Mouse (Mus musculus) C2C12 (cell line): Measurements from ENCODE around the gene Onecut3.

ENCODE experiments used
- CEBPB ChIP-seq: IDR thresholded peaks from one replicate; pipeline ENCODE4 v1.6.1; 2011; ENCODE audit warnings: low read depth, mild to moderate bottlenecking, control low read depth, moderate library complexity
- CTCF ChIP-seq: IDR thresholded peaks from one replicate; pipeline ENCODE4 v1.5.1; 2011; ENCODE audit not compliant: control insufficient read depth, insufficient read depth, insufficient read length
- FOSL1 ChIP-seq: IDR thresholded peaks from one replicate; pipeline ENCODE4 v1.8.0; 2011; ENCODE audit warnings: mild to moderate bottlenecking, low read length; ENCODE audit not compliant: poor library complexity, insufficient read depth, severe bottlenecking
- MAX ChIP-seq: IDR thresholded peaks from one replicate; pipeline ENCODE4 v1.6.1; 2011; ENCODE audit warnings: mild to moderate bottlenecking, control low read depth
- MYOD1 ChIP-seq: IDR thresholded peaks from one replicate; pipeline ENCODE4 v1.6.1; 2011; ENCODE audit warnings: low read depth; ENCODE audit not compliant: control insufficient read depth, insufficient read length
- MYOG ChIP-seq: IDR thresholded peaks from one replicate; pipeline ENCODE4 v1.6.1; 2011; ENCODE audit not compliant: control insufficient read depth, insufficient read length; ENCODE audit errors: extremely low read depth
- USF1 ChIP-seq: IDR thresholded peaks from one replicate; pipeline ENCODE4 v1.6.1; 2011; ENCODE audit warnings: low read depth, mild to moderate bottlenecking, control low read depth, moderate library complexity

GRCm38 (mm10) chr10:80460324-80460723, 34.3 kb upstream of the Onecut3 start:
- no peak for TF ChIP-seq CTCF
- no peak for TF ChIP-seq MYOD1
- no peak for TF ChIP-seq MAX
- TF ChIP-seq CEBPB = no peak
- no peak for TF ChIP-seq MYOG
- TF ChIP-seq USF1 = no peak
- no peak for TF ChIP-seq FOSL1
